Mouse (Mus musculus) liver, embryonic 14.5 days (tissue): ENCODE measurements at regions not wholly inside any gene's neighbourhood (a gene's known extent, or its start where the extent isn't known, plus 50 kb on each side); places are given as distances from the start of the nearest gene placed in this dataset.

Experiments
- ATAC-seq: fragments of 200-750 bp; cut with Nextera tagmentation; 2 replicates; pipeline ENCODE4 v1.8.0; 2017; ENCODE audit warnings: moderate number of reproducible peaks, mild to moderate bottlenecking, moderate library complexity; ENCODE audit not compliant: insufficient read depth
- DNase-seq, 3 experiments: peaks; one replicate each; pipeline ENCODE4 v3.0.0-alpha.2; 2012 to 2013; ENCODE audit warnings: low read depth in 3 of 3, low spot score in 3 of 3
- H3K27ac ChIP-seq: fragments of 300-500 bp; sonication (generic); 2 replicates; pipeline ENCODE4 v1.5.1; 2014; ENCODE audit warnings: moderate library complexity, mild to moderate bottlenecking, control low read depth, inconsistent platforms
- H3K27me3 ChIP-seq: fragments of 300-500 bp; sonication (generic); 2 replicates; pipeline ENCODE4 v1.6.1; 2014; ENCODE audit warnings: mild to moderate bottlenecking, low read length, moderate library complexity; ENCODE audit not compliant: control insufficient read depth, insufficient read depth
- H3K36me3 ChIP-seq: fragments of 300-500 bp; sonication (generic); replicated peaks from 2 replicates; pipeline ENCODE4 v1.6.1; 2014; ENCODE audit warnings: low read depth; ENCODE audit not compliant: control insufficient read depth, insufficient read depth
- H3K4me1 ChIP-seq, 2 experiments: fragments of 200-500 bp in 1 of 2; fragments of 300-500 bp in 1 of 2; sonication (generic) in 1 of 2; replicated peaks; 2 replicates each; pipeline ENCODE4 v1.6.1; 2012 to 2014; ENCODE audit warnings: antibody characterized with exemption in 1 of 2, inconsistent platforms in 1 of 2, low read length in 1 of 2; ENCODE audit not compliant: control insufficient read depth in 2 of 2, insufficient read depth in 2 of 2
- H3K4me2 ChIP-seq: fragments of 300-500 bp; sonication (generic); 2 replicates; pipeline ENCODE4 v1.6.1; 2014; ENCODE audit warnings: low read depth, mild to moderate bottlenecking, control low read depth, moderate library complexity
- H3K4me3 ChIP-seq, 2 experiments: fragments of 200-500 bp in 1 of 2; fragments of 300-500 bp in 1 of 2; sonication (generic) in 1 of 2; 2 replicates each; pipeline ENCODE4 v1.5.1; 2012 to 2014; ENCODE audit warnings: low read depth in 2 of 2, low read length in 2 of 2, mild to moderate bottlenecking in 2 of 2, control low read depth in 1 of 2, inconsistent platforms in 1 of 2, moderate library complexity in 1 of 2; ENCODE audit not compliant: insufficient read depth in 1 of 2
- H3K9ac ChIP-seq: fragments of 300-500 bp; sonication (generic); replicated peaks from 2 replicates; pipeline ENCODE4 v1.6.1; 2014; ENCODE audit warnings: mild to moderate bottlenecking, control low read depth, moderate library complexity
- H3K9me3 ChIP-seq: fragments of 300-500 bp; sonication (generic); 2 replicates; pipeline ENCODE4 v1.6.1; 2016; ENCODE audit warnings: low read length, mixed read lengths; ENCODE audit not compliant: control insufficient read depth
- CTCF ChIP-seq: IDR thresholded peaks from 2 replicates; pipeline ENCODE4 v1.5.1; 2016; ENCODE audit warnings: antibody characterized with exemption, low read depth, control low read depth
- EP300 ChIP-seq: IDR thresholded peaks from 2 replicates; pipeline ENCODE4 v1.6.1; 2016; ENCODE audit warnings: antibody characterized with exemption, low read depth
- WGBS: fragments of 180-500 bp; shearing (Covaris S2); extraction: QIAGEN DNeasy Blood & Tissue Kit; methylation state at CpG from one replicate; pipeline ENCODE4 v1.1.7; 2014; ENCODE audit not compliant: insufficient replicate concordance; 5-methylcytosine and 5-hydroxymethylcytosine counted together

DNA sequence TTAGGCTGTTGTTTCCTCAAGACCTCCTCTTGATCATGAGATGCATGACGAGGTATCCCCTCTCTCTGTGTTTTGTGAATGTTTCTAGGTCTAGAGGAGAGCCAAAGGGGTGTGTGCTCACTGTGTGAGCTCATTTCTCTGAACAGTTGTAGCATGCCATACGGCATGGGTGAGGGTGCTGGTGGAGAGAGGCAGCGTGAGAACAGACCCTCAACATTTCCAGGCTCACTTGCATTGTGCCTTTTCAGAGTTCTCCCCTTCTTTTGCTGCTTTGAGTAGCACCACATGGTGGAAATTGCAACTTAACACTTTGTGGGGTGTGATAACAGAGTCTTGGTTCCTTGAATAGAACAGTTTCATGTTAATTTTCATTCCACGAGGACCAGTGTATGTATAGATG lies 315.8 kb downstream of the Brinp2 start:
- Histone ChIP-seq H3K27ac (no peak overlapping the region), H3K9ac (no peak overlapping the region), H3K9me3 (no peaks in the 10 kb centered on the region), H3K4me1 (no peaks in the 10 kb centered on the region), H3K4me3 (no peak overlapping the region), H3K4me2 (no peak overlapping the region), H3K36me3 (no peaks in the 10 kb centered on the region), H3K27me3 (no peaks in the 10 kb centered on the region)
- ATAC-seq (no peak), DNase-seq (no peak)
- 44% methylated on average over 4 of the region's 4 CpGs for WGBS
- TF ChIP-seq CTCF (no peak), EP300 (no peak)

DNA sequence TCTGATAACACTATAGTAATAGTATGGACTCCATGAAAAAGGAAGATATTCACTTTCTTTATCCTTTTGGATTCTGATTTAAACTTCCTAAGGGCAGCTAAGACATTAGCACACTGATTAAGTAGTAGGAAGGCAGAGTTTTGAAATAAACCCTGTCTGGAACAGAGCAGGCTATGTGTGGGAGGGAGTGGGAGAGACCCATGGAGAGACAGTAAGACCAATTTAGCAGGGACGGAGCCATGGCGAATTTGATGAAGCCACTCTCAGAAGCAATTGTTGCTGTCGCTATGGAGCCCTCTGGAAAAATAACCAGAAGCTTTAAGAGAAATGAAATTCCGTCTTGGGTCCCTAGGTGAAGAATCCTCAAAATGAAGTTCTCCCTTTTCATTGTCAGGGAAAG lies 303.5 kb downstream of the Brinp2 start:
- Histone ChIP-seq H3K36me3 (no peaks in the 10 kb centered on the region), H3K4me2 (no peak overlapping the region), H3K27ac (no peak overlapping the region), H3K9me3 (no peaks in the 10 kb centered on the region), H3K9ac (no peak overlapping the region), H3K4me3 (no peak overlapping the region), H3K27me3 (no peaks in the 10 kb centered on the region), H3K4me1 (no peaks in the 10 kb centered on the region)
- no peak for TF ChIP-seq CTCF
- TF ChIP-seq EP300: no peak
- DNase-seq (no peak), ATAC-seq (no peak)
- WGBS: 51% methylated on average over 4 of the region's 4 CpGs

DNA sequence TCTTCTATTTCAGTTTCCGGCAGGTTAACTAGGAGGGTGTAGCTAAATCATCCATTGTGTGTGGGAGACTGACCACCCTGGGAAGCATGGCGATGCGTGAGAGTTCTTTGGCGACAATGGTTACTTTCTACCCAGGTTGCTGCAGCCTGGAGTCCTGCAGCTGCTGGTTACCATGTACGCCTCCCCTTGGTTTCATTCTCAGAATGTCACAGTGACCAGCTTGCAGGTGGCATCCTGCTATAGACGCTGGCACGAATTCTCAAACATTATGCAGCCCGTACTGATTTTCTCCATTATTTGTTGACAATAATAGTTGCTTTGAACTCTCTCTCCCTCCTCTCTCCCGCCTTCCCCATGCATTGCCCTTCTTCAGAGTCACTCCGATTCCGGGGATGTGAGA lies 301.2 kb downstream of the Brinp2 start:
- DNase-seq: no peak
- Histone ChIP-seq H3K4me3 (no peak overlapping the region), H3K27ac (no peak overlapping the region), H3K9me3 (no peaks in the 10 kb centered on the region), H3K27me3 (no peaks in the 10 kb centered on the region), H3K4me2 (no peak overlapping the region), H3K9ac (no peak overlapping the region), H3K4me1 (no peaks in the 10 kb centered on the region), H3K36me3 (no peaks in the 10 kb centered on the region)
- no peak for ATAC-seq
- WGBS: 67% methylated on average over 11 of the region's 11 CpGs
- TF ChIP-seq CTCF: no peak
- no peak for TF ChIP-seq EP300

DNA sequence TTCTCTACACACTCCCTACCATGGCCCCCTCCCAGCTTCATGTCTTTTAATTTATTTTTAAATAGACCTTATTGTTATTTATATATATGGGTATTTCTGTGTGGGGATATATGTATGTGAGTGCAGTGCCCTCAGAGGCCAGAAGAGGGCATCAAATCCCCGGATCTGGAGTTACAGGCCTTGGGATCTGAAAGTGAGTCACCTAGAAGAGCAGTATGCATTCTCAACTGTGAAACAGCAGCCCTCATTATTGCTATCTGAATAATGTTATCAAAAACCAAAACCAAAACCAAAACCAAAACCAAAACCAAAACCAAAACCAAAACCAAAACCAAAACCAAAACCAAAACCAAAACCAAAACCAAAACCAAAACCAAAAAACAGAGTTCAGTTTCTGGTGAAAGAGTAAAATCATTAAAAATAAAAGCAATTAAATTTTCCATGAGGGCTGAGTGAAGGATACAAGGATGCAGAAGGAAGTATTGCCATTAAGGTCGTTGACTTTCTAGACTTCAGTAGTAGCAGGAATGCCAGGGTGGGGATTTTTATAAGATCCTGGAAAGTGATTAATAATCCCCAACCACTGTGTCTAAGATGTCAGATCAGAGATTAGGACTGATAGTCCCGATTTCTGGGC lies 299.0 kb downstream of the Brinp2 start:
- H3K9ac ChIP-seq: no peak overlapping the region
- H3K4me2 ChIP-seq: no peak overlapping the region
- no peaks in the 10 kb centered on the region for H3K36me3 ChIP-seq
- no peaks in the 10 kb centered on the region for H3K9me3 ChIP-seq
- WGBS: 29% methylated on average over 3 of the region's 3 CpGs
- DNase-seq: no peak
- no peak overlapping the region for H3K27ac ChIP-seq
- no peak overlapping the region for H3K4me3 ChIP-seq
- TF ChIP-seq CTCF (no peak), EP300 (no peak)
- no peak for ATAC-seq
- H3K27me3 ChIP-seq: no peaks in the 10 kb centered on the region
- H3K4me1 ChIP-seq: no peaks in the 10 kb centered on the region

DNA sequence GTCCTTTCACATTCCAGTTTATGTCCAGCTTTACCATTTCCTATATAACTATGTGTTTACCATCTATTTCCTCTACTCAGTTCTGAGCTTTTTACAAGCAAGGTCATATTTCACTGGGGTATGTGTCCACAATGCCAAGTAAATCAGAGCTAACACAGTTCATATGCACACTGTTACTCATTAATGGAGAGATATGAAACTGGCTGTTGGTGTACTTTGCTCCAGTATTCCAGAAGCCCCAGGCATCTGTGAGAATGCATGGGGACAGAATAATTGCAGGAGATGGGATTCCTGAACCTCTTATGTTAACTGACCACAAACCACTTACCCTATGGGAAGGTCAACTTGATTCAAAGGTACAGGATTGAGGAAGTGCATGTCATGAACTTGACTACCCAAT lies 298.3 kb downstream of the Brinp2 start:
- Histone ChIP-seq H3K4me1 (no peaks in the 10 kb centered on the region), H3K4me2 (no peak overlapping the region), H3K27me3 (no peaks in the 10 kb centered on the region), H3K9ac (no peak overlapping the region), H3K9me3 (no peaks in the 10 kb centered on the region), H3K27ac (no peak overlapping the region), H3K4me3 (no peak overlapping the region), H3K36me3 (no peaks in the 10 kb centered on the region)
- TF ChIP-seq EP300 (no peak), CTCF (no peak)
- DNase-seq: no peak
- ATAC-seq: no peak
